Mouse (Mus musculus) ES-E14 (cell line): ENCODE results near the gene Tom1l2. TPM values are rescaled to one million over a fixed set of nuclear protein-coding genes. Genes with fewer than 3 reads are reported as not detected.

Experiments used
- DNase-seq: peaks from one replicate; pipeline ENCODE4 v3.0.0-alpha.2; 2013; ENCODE audit warnings: low read depth, low spot score
- H3K27ac ChIP-seq: 2 replicates; pipeline ENCODE4 v1.5.1; 2012; ENCODE audit warnings: low read depth, mild to moderate bottlenecking, low read length, moderate library complexity, mixed read lengths; ENCODE audit not compliant: poor library complexity, insufficient read depth, severe bottlenecking
- H3K36me3 ChIP-seq: 2 replicates; pipeline ENCODE4 v1.6.1; 2012; ENCODE audit warnings: mild to moderate bottlenecking, low read length, moderate library complexity, mixed read lengths; ENCODE audit not compliant: control insufficient read depth, poor library complexity, insufficient read depth, severe bottlenecking
- H3K4me1 ChIP-seq, 2 experiments: fragments of 150-350 bp in 1 of 2; sonication (generic) in 1 of 2; 2 replicates each; pipeline ENCODE4 v1.6.1; 2012; ENCODE audit warnings: low read length in 2 of 2, mild to moderate bottlenecking in 1 of 2, mixed read lengths in 1 of 2; ENCODE audit not compliant: control insufficient read depth in 2 of 2, insufficient read depth in 2 of 2, poor library complexity in 1 of 2
- H3K4me3 ChIP-seq, 2 experiments: fragments of 150-350 bp in 1 of 2; sonication (generic) in 1 of 2; 2 replicates each; pipeline ENCODE4 v1.5.1; 2012; ENCODE audit warnings: low read length in 2 of 2, low read depth in 1 of 2, mild to moderate bottlenecking in 1 of 2, mixed read lengths in 1 of 2; ENCODE audit not compliant: insufficient read depth in 1 of 2, poor library complexity in 1 of 2, severe bottlenecking in 1 of 2
- H3K9ac ChIP-seq: 2 replicates; pipeline ENCODE4 v1.6.1; 2012; ENCODE audit warnings: low read depth, mild to moderate bottlenecking, low read length, mixed read lengths; ENCODE audit not compliant: poor library complexity, insufficient read depth, severe bottlenecking
- H3K9me3 ChIP-seq: fragments of 150-350 bp; sonication (generic); 2 replicates; pipeline ENCODE4 v1.6.1; 2012; ENCODE audit warnings: low read depth, mild to moderate bottlenecking, low read length; ENCODE audit not compliant: control insufficient read depth, insufficient read depth
- CHD2 ChIP-seq: IDR thresholded peaks from 2 replicates; pipeline ENCODE4 v1.6.1; 2014; ENCODE audit warnings: mild to moderate bottlenecking, low read depth, low read length, inconsistent platforms
- HCFC1 ChIP-seq: IDR thresholded peaks from 2 replicates; pipeline ENCODE4 v1.6.1; 2012; ENCODE audit warnings: low read length, inconsistent platforms, borderline replicate concordance; ENCODE audit not compliant: insufficient read depth
- MAFK ChIP-seq: IDR thresholded peaks from 2 replicates; pipeline ENCODE4 v1.6.1; 2014; ENCODE audit warnings: mild to moderate bottlenecking, low read depth, low read length, inconsistent platforms; ENCODE audit not compliant: insufficient read depth
- ZC3H11A ChIP-seq: IDR thresholded peaks from 2 replicates; pipeline ENCODE4 v1.6.1; 2012; ENCODE audit warnings: low read depth, mild to moderate bottlenecking, inconsistent platforms, low read length, borderline replicate concordance
- ZNF384 ChIP-seq: IDR thresholded peaks from 2 replicates; pipeline ENCODE4 v1.6.1; 2012; ENCODE audit warnings: low read depth, low read length, inconsistent platforms
- in situ Hi-C, 2 experiments: fragments of 600-800 bp; cut with MboI; formaldehyde crosslinking; loops; one replicate each; pipeline ENCODE4 v1.15.1; 2025; ENCODE audit warnings: low sequenced_read_pairs in 2 of 2, inconsistent platforms in 1 of 2; ENCODE audit not compliant: unreplicated experiment in 2 of 2
- total RNA-seq: library from RNA; depleted of rRNA; stranded (reverse); fragments of 300-350 nt; gene quantifications from 2 replicates; pipeline ENCODE4 v1.2.3, GENCODE M21; 2012

The Tom1l2 gene
- total RNA-seq, 1 experiment = 10.4 TPM

DNA sequence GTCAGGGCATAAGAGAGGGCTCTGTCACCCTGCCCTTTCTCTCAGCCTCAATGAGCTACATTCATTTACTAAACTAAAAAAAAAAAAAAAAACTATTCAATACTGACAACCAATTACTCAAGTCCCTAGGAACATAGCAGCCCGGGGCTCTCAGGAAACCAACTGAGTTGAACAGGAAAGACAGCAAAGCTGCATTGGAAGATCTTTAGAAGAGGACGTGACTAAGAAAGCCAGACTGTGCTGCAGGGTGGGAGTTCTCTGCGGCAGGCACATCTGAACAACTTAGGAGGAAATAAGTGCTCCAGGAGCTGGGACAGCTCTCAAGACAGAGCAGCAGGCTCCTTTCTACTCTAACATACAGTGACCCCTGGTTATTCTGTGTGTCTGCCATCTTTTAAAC is 84.1 kb downstream of the Tom1l2 start:
- no peak overlapping the region for H3K27ac ChIP-seq
- no peaks in the 10 kb centered on the region for H3K36me3 ChIP-seq
- in situ Hi-C loops = no loop called here
- no peak overlapping the region for H3K4me3 ChIP-seq
- DNase-seq = no peak
- no peak overlapping the region for H3K9ac ChIP-seq
- no peaks in the 10 kb centered on the region for H3K9me3 ChIP-seq
- H3K4me1 ChIP-seq = no peaks in the 10 kb centered on the region
- TF ChIP-seq ZNF384 = no peak
- no peak for TF ChIP-seq HCFC1
- TF ChIP-seq MAFK = no peak
- TF ChIP-seq ZC3H11A = no peak
- no peak for TF ChIP-seq CHD2

GRCm38 (mm10) chr11:60265271-60265985 is 87.3 kb downstream of the Tom1l2 start:
- in situ Hi-C loops = no loop called here

GRCm38 (mm10) chr11:60264651-60265050 is 88.1 kb downstream of the Tom1l2 start:
- no peak for TF ChIP-seq ZC3H11A
- no peak for TF ChIP-seq ZNF384
- no peak for TF ChIP-seq HCFC1
- no peak for TF ChIP-seq CHD2
- no peak for TF ChIP-seq MAFK
- Histone ChIP-seq H3K36me3 (no peaks in the 10 kb centered on the region), H3K4me3 (no peak overlapping the region), H3K27ac (no peak overlapping the region), H3K9me3 (no peaks in the 10 kb centered on the region), H3K4me1 (no peaks in the 10 kb centered on the region), H3K9ac (no peak overlapping the region)
- in situ Hi-C loops = no loop called here
- DNase-seq = no peak

More at GRCm38 (mm10) chr11:60265271-60265985, 87.3 kb downstream of the Tom1l2 start:
- H3K4me1 ChIP-seq = no peaks in the 10 kb centered on the region
- DNase-seq = no peak
- no peak for TF ChIP-seq CHD2
- no peak for TF ChIP-seq MAFK
- H3K9ac ChIP-seq = no peak overlapping the region
- H3K4me3 ChIP-seq = no peak overlapping the region
- no peaks in the 10 kb centered on the region for H3K36me3 ChIP-seq
- no peaks in the 10 kb centered on the region for H3K9me3 ChIP-seq
- H3K27ac ChIP-seq = no peak overlapping the region

DNA sequence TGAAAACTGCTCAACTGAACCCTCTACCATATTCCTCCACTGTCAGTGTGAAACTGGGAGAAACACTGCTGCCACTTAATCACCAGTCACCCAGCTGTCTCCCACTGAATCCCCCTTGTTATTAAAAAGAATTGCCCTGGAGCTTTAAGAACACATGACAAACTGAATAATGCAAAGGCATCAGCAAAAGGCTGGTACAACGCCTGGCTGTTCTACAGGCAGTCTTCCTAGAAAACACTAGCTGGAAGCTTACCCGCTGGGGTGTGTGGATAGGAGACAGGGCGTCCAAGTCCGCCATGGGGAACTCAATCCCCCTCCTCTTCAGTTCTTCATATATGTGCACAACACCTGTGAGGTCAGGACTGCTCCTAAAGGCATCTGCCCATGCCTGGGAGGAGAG is 90.3 kb downstream of the Tom1l2 start:
- in situ Hi-C loops = no loop called here
- no peak for TF ChIP-seq MAFK
- Histone ChIP-seq H3K27ac (no peak overlapping the region), H3K9ac (no peak overlapping the region), H3K4me3 (no peak overlapping the region), H3K9me3 (no peaks in the 10 kb centered on the region), H3K4me1 (no peaks in the 10 kb centered on the region), H3K36me3 (no peaks in the 10 kb centered on the region)
- DNase-seq = no peak

- DNase-seq = no peak
- Histone ChIP-seq H3K36me3 (no peaks in the 10 kb centered on the region), H3K4me3 (no peak overlapping the region), H3K4me1 (no peaks in the 10 kb centered on the region), H3K9me3 (no peaks in the 10 kb centered on the region), H3K27ac (no peak overlapping the region), H3K9ac (no peak overlapping the region)
- in situ Hi-C loops = no loop called here
- TF ChIP-seq HCFC1 (no peak), MAFK (no peak), ZC3H11A (no peak), ZNF384 (no peak), CHD2 (no peak)
Measured at GRCm38 (mm10) chr11:60260743-60261142, 92.0 kb downstream of the Tom1l2 start.
